Mouse (Mus musculus): ENCODE data around the gene Fmn2. TPM values are rescaled to one million over a fixed set of nuclear protein-coding genes. Genes with fewer than 3 reads are reported as not detected.

Gene Fmn2
- polyA plus RNA-seq, 1 experiment from 2014 or later = 7.5 TPM

- no peak overlapping the region for H3K9ac ChIP-seq
- no peak overlapping the region for H3K27ac ChIP-seq
- no peak overlapping the region for H3K4me3 ChIP-seq
- H3K9me3 ChIP-seq = no peaks in the 10 kb centered on the region
- no peaks in the 10 kb centered on the region for H3K4me1 ChIP-seq (replicated peaks)
- no peak overlapping the region for H3K4me2 ChIP-seq
- ATAC-seq (ENCODE audit: low FRiP score) = no peak
- no peaks in the 10 kb centered on the region; the same call in 1 of the 2 replicates for H3K36me3 ChIP-seq
- H3K27me3 ChIP-seq = no peaks in the 10 kb centered on the region
- 90% methylated on average over 3 of the region's 3 CpGs for WGBS
Observed at GRCm38 (mm10) chr1:174750893-174751461, 249.4 kb downstream of the Fmn2 start.

- Histone ChIP-seq H3K27ac (no peak overlapping the region), H3K27me3 (no peaks in the 10 kb centered on the region), H3K4me2 (no peak overlapping the region), H3K36me3 (0 out of 2 replicates have a peak, but pooled peaks cover 3% of the 10 kb centered on the region), H3K9ac (no peak overlapping the region), H3K4me3 (no peak overlapping the region), H3K4me1 (replicated peaks) (no peaks in the 10 kb centered on the region), H3K9me3 (no peaks in the 10 kb centered on the region)
- ATAC-seq (ENCODE audit: low FRiP score) = no peak
- WGBS = 68% methylated on average over 6 of the region's 6 CpGs
Observed at GRCm38 (mm10) chr1:174759354-174759753, 257.7 kb downstream of the Fmn2 start.

GRCm38 (mm10) chr1:174765757-174766156 is 264.1 kb downstream of the Fmn2 start:
- no peak overlapping the region for H3K4me3 ChIP-seq
- ATAC-seq (ENCODE audit: low FRiP score) = no peak
- WGBS = 81% methylated on average over 2 of the region's 2 CpGs

GRCm38 (mm10) chr1:174766852-174767251 is 265.2 kb downstream of the Fmn2 start:
- Histone ChIP-seq H3K9me3 (no peaks in the 10 kb centered on the region), H3K36me3 (0 out of 2 replicates have a peak, but pooled peaks cover 3% of the 10 kb centered on the region), H3K4me1 (replicated peaks) (no peaks in the 10 kb centered on the region; the same call in 1 of the 2 replicates), H3K27me3 (no peaks in the 10 kb centered on the region), H3K9ac (no peak overlapping the region), H3K27ac (no peak overlapping the region), H3K4me3 (no peak overlapping the region), H3K4me2 (no peak overlapping the region)
- ATAC-seq (ENCODE audit: low FRiP score) = no peak
- WGBS = 89% methylated on average over 3 of the region's 3 CpGs

More at GRCm38 (mm10) chr1:174765757-174766156, 264.1 kb downstream of the Fmn2 start:
- Histone ChIP-seq H3K27me3 (no peaks in the 10 kb centered on the region), H3K4me1 (replicated peaks) (no peaks in the 10 kb centered on the region), H3K4me2 (no peak overlapping the region), H3K9me3 (no peaks in the 10 kb centered on the region), H3K9ac (no peak overlapping the region), H3K36me3 (0 out of 2 replicates have a peak, but pooled peaks cover 3% of the 10 kb centered on the region), H3K27ac (no peak overlapping the region)

GRCm38 (mm10) chr1:174771871-174772281 is 270.3 kb downstream of the Fmn2 start:
- no peaks in the 10 kb centered on the region for H3K36me3 ChIP-seq
- H3K4me3 ChIP-seq = no peak overlapping the region
- H3K9ac ChIP-seq = no peak overlapping the region
- H3K27me3 ChIP-seq = no peaks in the 10 kb centered on the region
- H3K4me2 ChIP-seq = no peak overlapping the region
- 65% methylated on average over 4 of the region's 4 CpGs for WGBS
- ATAC-seq (ENCODE audit: low FRiP score) = no peak
- no peaks in the 10 kb centered on the region; the same call in 1 of the 2 replicates for H3K4me1 ChIP-seq (replicated peaks)
- no peaks in the 10 kb centered on the region for H3K9me3 ChIP-seq
- no peak overlapping the region for H3K27ac ChIP-seq

GRCm38 (mm10) chr1:174781037-174781436 is 279.4 kb downstream of the Fmn2 start:
- no peak overlapping the region for H3K9ac ChIP-seq
- H3K27me3 ChIP-seq = no peaks in the 10 kb centered on the region
- ATAC-seq (ENCODE audit: low FRiP score) = no peak
- no peak overlapping the region for H3K27ac ChIP-seq
- no peaks in the 10 kb centered on the region for H3K9me3 ChIP-seq
- 92% methylated on average over 4 of the region's 4 CpGs for WGBS
- no peak overlapping the region for H3K4me2 ChIP-seq
- H3K36me3 ChIP-seq = no peaks in the 10 kb centered on the region
- no peaks in the 10 kb centered on the region for H3K4me1 ChIP-seq (replicated peaks)
- no peak overlapping the region for H3K4me3 ChIP-seq

GRCm38 (mm10) chr1:174788617-174789016 is 287.0 kb downstream of the Fmn2 start:
- ATAC-seq (ENCODE audit: low FRiP score) = no peak
- H3K27ac ChIP-seq = no peak overlapping the region
- 94% methylated on average over 2 of the region's 2 CpGs for WGBS

GRCm38 (mm10) chr1:174811846-174812245 is 310.2 kb downstream of the Fmn2 start:
- Histone ChIP-seq H3K9ac (no peak overlapping the region), H3K27ac (no peak overlapping the region), H3K9me3 (no peaks in the 10 kb centered on the region), H3K36me3 (no peaks in the 10 kb centered on the region), H3K4me2 (no peak overlapping the region), H3K4me1 (replicated peaks) (no peaks in the 10 kb centered on the region), H3K4me3 (no peak overlapping the region), H3K27me3 (no peaks in the 10 kb centered on the region)
- 91% methylated on average over 4 of the region's 4 CpGs for WGBS
- no peak for ATAC-seq (ENCODE audit: low FRiP score)

More at GRCm38 (mm10) chr1:174788617-174789016, 287.0 kb downstream of the Fmn2 start:
- peaks cover 11% of the 10 kb centered on the region for H3K36me3 ChIP-seq
- no peaks in the 10 kb centered on the region for H3K9me3 ChIP-seq
- no peak overlapping the region for H3K4me2 ChIP-seq
- no peak overlapping the region for H3K4me3 ChIP-seq
- no peak overlapping the region for H3K9ac ChIP-seq
- H3K4me1 ChIP-seq (replicated peaks) = no peaks in the 10 kb centered on the region
- H3K27me3 ChIP-seq = no peaks in the 10 kb centered on the region

GRCm38 (mm10) chr1:174826562-174826961 is 324.9 kb downstream of the Fmn2 start:
- no peaks in the 10 kb centered on the region for H3K9me3 ChIP-seq
- no peak for ATAC-seq (ENCODE audit: low FRiP score)
- peaks cover 5% of the 10 kb centered on the region; the same call in 1 of the 2 replicates for H3K36me3 ChIP-seq
- H3K4me3 ChIP-seq = no peak overlapping the region
- WGBS = 50% methylated on average over 8 of the region's 8 CpGs
- no peak overlapping the region for H3K27ac ChIP-seq
- H3K27me3 ChIP-seq = no peaks in the 10 kb centered on the region
- no peak overlapping the region for H3K4me2 ChIP-seq
- no peak overlapping the region for H3K9ac ChIP-seq
- no peaks in the 10 kb centered on the region for H3K4me1 ChIP-seq (replicated peaks)

GRCm38 (mm10) chr1:174836861-174837260 is 335.2 kb downstream of the Fmn2 start:
- Histone ChIP-seq H3K36me3 (no peaks in the 10 kb centered on the region; the same call in 1 of the 2 replicates), H3K4me1 (replicated peaks) (no peaks in the 10 kb centered on the region), H3K27me3 (no peaks in the 10 kb centered on the region), H3K4me3 (no peak overlapping the region), H3K9ac (no peak overlapping the region), H3K9me3 (no peaks in the 10 kb centered on the region), H3K27ac (no peak overlapping the region), H3K4me2 (no peak overlapping the region)
- ATAC-seq (ENCODE audit: low FRiP score) = no peak
- WGBS = 92% methylated on average over 23 of the region's 23 CpGs

GRCm38 (mm10) chr1:174844786-174845185 is 343.2 kb downstream of the Fmn2 start:
- Histone ChIP-seq H3K27me3 (no peaks in the 10 kb centered on the region), H3K4me2 (no peak overlapping the region), H3K27ac (no peak overlapping the region), H3K9ac (no peak overlapping the region), H3K9me3 (no peaks in the 10 kb centered on the region), H3K36me3 (no peaks in the 10 kb centered on the region), H3K4me1 (replicated peaks) (no peaks in the 10 kb centered on the region), H3K4me3 (no peak overlapping the region)
- 88% methylated on average over 6 of the region's 6 CpGs for WGBS
- ATAC-seq (ENCODE audit: low FRiP score) = no peak

- H3K9ac ChIP-seq = no peak overlapping the region
- WGBS = 83% methylated on average over 2 of the region's 2 CpGs
Observed at GRCm38 (mm10) chr1:174856188-174856587, 354.6 kb downstream of the Fmn2 start.

GRCm38 (mm10) chr1:174860407-174861118 is 358.9 kb downstream of the Fmn2 start:
- no peak overlapping the region for H3K4me3 ChIP-seq
- no peaks in the 10 kb centered on the region for H3K27me3 ChIP-seq
- no peak for ATAC-seq (ENCODE audit: low FRiP score)
- no peak overlapping the region for H3K9ac ChIP-seq
- 80% methylated on average over 10 of the region's 10 CpGs for WGBS
- no peaks in the 10 kb centered on the region for H3K4me1 ChIP-seq (replicated peaks)
- no peaks in the 10 kb centered on the region for H3K36me3 ChIP-seq
- H3K9me3 ChIP-seq = no peaks in the 10 kb centered on the region
- H3K4me2 ChIP-seq = no peak overlapping the region
- no peak overlapping the region for H3K27ac ChIP-seq

More at GRCm38 (mm10) chr1:174856188-174856587, 354.6 kb downstream of the Fmn2 start:
- Histone ChIP-seq H3K27ac (no peak overlapping the region), H3K4me1 (replicated peaks) (no peaks in the 10 kb centered on the region), H3K9me3 (no peaks in the 10 kb centered on the region), H3K27me3 (no peaks in the 10 kb centered on the region), H3K4me2 (no peak overlapping the region), H3K4me3 (no peak overlapping the region), H3K36me3 (no peaks in the 10 kb centered on the region)
- ATAC-seq (ENCODE audit: low FRiP score) = no peak
